Comparison of ENCODE assay signal across 7 mouse cellular contexts in the genomic region with DNA sequence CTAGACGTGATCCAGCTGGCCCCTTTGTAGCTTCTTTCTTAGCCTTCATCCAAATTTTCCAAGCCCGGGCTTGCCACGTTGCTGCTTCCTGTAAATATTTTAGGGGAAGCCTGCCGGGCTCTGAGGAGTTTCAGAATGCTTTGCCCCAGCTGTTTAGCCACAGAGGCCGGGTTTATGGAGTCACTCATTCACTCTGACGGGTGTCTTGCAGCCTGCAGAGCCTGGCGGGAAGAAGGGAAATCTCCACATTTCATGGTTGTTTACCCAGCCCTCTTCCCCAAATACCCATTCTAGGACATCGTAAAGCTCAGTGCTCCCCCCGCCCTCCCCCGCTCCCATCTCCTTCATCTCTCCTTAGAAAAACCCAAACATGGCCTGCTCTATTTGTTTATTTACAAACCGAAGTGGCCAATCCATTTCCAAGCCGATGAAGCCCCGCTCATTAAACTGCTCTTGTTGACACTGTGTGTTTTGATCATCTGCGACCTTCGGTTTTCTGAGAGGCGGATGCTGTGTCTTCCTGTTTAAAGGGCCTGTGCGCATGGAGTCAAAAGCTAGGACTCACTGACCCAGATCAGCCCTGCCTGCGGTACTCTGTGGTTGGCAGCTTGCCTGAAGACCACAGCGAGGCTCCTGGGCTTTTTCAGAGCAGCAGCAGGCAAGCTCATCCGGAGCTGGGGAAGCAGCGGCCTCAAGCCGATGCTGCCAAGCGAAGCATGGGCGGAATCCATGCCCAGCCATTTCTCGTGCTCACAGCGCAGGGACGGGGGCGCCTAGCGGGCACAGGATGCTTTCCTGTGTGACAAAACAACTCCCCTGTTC. TPM values are rescaled to one million over a fixed set of nuclear protein-coding genes. Genes with fewer than 3 reads are reported as not detected.
A peak's percentile ranks its signal among the peaks of the same experiment; 100 is the strongest.
DNase-seq lines count a peak whose midpoint lies in the region; ATAC-seq lines count a peak whose summit lies in the region.

No protein-coding gene starts in this region.

- H3K9me3 ChIP-seq in embryonic facial prominence, embryonic 10.5 days: no peaks in the 10 kb centered on the region
- H3K9me3 ChIP-seq in limb, embryonic 11.5 days (ENCODE audit: control insufficient read depth, low read length): no peaks in the 10 kb centered on the region
- H3K9me3 ChIP-seq in midbrain, embryonic 11.5 days (ENCODE audit: control insufficient read depth, low read length): no peaks in the 10 kb centered on the region

- peak overlapping the region; percentile 78 for H3K27ac ChIP-seq in embryonic facial prominence, embryonic 10.5 days (replicated peaks)
- peak overlapping the region; percentile 21; the same call in 1 of the 2 replicates for H3K27ac ChIP-seq in limb, embryonic 11.5 days (replicated peaks; ENCODE audit: low read depth, low read length)
- no peak overlapping the region for H3K27ac ChIP-seq in midbrain, embryonic 11.5 days (ENCODE audit: low read depth, low read length)

- peak overlapping the region; percentile 38 for H3K4me2 ChIP-seq in limb, embryonic 11.5 days (ENCODE audit: low read depth, severe bottlenecking)
- no peak overlapping the region; the same call in 1 of the 2 replicates for H3K4me2 ChIP-seq in midbrain, embryonic 11.5 days

- H3K4me3 ChIP-seq in embryonic facial prominence, embryonic 10.5 days: peak overlapping the region; percentile 21; the same call in 1 of the 2 replicates
- H3K4me3 ChIP-seq in limb, embryonic 11.5 days (ENCODE audit: low read depth, low read length): no peak overlapping the region
- H3K4me3 ChIP-seq in midbrain, embryonic 11.5 days (ENCODE audit: low read depth, low read length): no peak overlapping the region

- no peaks in the 10 kb centered on the region for H3K36me3 ChIP-seq in embryonic facial prominence, embryonic 10.5 days (replicated peaks)
- H3K36me3 ChIP-seq in limb, embryonic 11.5 days (ENCODE audit: control insufficient read depth, insufficient read depth, low read length): no peaks in the 10 kb centered on the region
- no peaks in the 10 kb centered on the region for H3K36me3 ChIP-seq in midbrain, embryonic 11.5 days (ENCODE audit: control insufficient read depth, insufficient read depth, low read length)

- ATAC-seq in limb, embryonic 11.5 days (ENCODE audit: insufficient number of reproducible peaks, low FRiP score, low TSS enrichment, low read depth): no peak
- no peak for ATAC-seq in midbrain, embryonic 11.5 days (ENCODE audit: low FRiP score)

- no peaks in the 10 kb centered on the region for H3K27me3 ChIP-seq in embryonic facial prominence, embryonic 10.5 days (replicated peaks; ENCODE audit: low read depth, poor library complexity, severe bottlenecking)
- H3K27me3 ChIP-seq in limb, embryonic 11.5 days (ENCODE audit: control insufficient read depth, insufficient read depth, low read length): no peaks in the 10 kb centered on the region
- no peaks in the 10 kb centered on the region for H3K27me3 ChIP-seq in midbrain, embryonic 11.5 days (ENCODE audit: control insufficient read depth, insufficient read depth, low read length)

- 44% methylated on average over 29 of the region's 29 CpGs for WGBS in embryonic facial prominence, embryonic 10.5 days
- WGBS in limb, embryonic 11.5 days: 18% methylated on average over 29 of the region's 29 CpGs
- 44% methylated on average over 29 of the region's 29 CpGs for WGBS in midbrain, embryonic 11.5 days

- DNase-seq in adrenal gland, postnatal 14 days: peak; percentile 82
- DNase-seq in embryonic facial prominence, embryonic 10.5 days (ENCODE audit: low spot score): peak; percentile 61
- DNase-seq in heart, adult 9 months (ENCODE audit: low spot score in 2 of 2): peak; percentile 70 to 77
- DNase-seq in kidney, adult 18-20 months: peak; percentile 74
- DNase-seq in limb, embryonic 11.5 days (ENCODE audit: low spot score): peak; percentile 66
- peak; percentile 87 for DNase-seq in midbrain, embryonic 11.5 days (ENCODE audit: low spot score, missing footprints)
- peak; percentile 22 to 39 for DNase-seq in right cerebral cortex, postnatal 36 days (ENCODE audit: low spot score in 2 of 2)

- peaks cover 30% of the 10 kb centered on the region for H3K4me1 ChIP-seq in embryonic facial prominence, embryonic 10.5 days
- peaks cover 10% of the 10 kb centered on the region; the same call in 1 of the 2 replicates for H3K4me1 ChIP-seq in limb, embryonic 11.5 days (ENCODE audit: control insufficient read depth, insufficient read depth, low read length)
- no peaks in the 10 kb centered on the region for H3K4me1 ChIP-seq in midbrain, embryonic 11.5 days (ENCODE audit: control insufficient read depth, insufficient read depth, low read length)

- H3K9ac ChIP-seq in limb, embryonic 11.5 days (ENCODE audit: low read length): peak overlapping the region; percentile 40; the same call in 1 of the 2 replicates
- H3K9ac ChIP-seq in midbrain, embryonic 11.5 days (ENCODE audit: low read length): no peak overlapping the region

RNA-seq across cellular contexts. Expression of a gene that starts 41.1 kb away (rescaled TPM):
- total RNA-seq in adrenal gland, postnatal 14 days (2021): 15.8 and 24.4 TPM in 2 replicates
- polyA plus RNA-seq in embryonic facial prominence, embryonic 10.5 days (2016; fragmentation: Nextera tagmentation; extraction: Ambion mirVana): 21.7 and 25.6 TPM in 2 replicates
- 23.4 and 27.2 TPM in 2 replicates for polyA plus RNA-seq in limb, embryonic 11.5 days (2014; fragmentation: Nextera tagmentation; extraction: Ambion mirVana)
- 16.0 and 16.4 TPM in 2 replicates for polyA plus RNA-seq in midbrain, embryonic 11.5 days (2014; fragmentation: Nextera tagmentation; extraction: Ambion mirVana)

RNA-seq across cellular contexts. Expression of a gene that starts 51.1 kb away (rescaled TPM):
- 21.3 and 24.4 TPM in 2 replicates for total RNA-seq in adrenal gland, postnatal 14 days (2021)
- 12.6 and 13.1 TPM in 2 replicates for polyA plus RNA-seq in embryonic facial prominence, embryonic 10.5 days (2016; fragmentation: Nextera tagmentation; extraction: Ambion mirVana)
- polyA plus RNA-seq in limb, embryonic 11.5 days (2014; fragmentation: Nextera tagmentation; extraction: Ambion mirVana): 15.8 and 16.6 TPM in 2 replicates
- polyA plus RNA-seq in midbrain, embryonic 11.5 days (2014; fragmentation: Nextera tagmentation; extraction: Ambion mirVana): 14.1 and 16.5 TPM in 2 replicates

Comparison
In these comparisons a context has a peak if more than half of its experiments do, and no peak if none do; other contexts are left out.
1. DNase-seq: peak in every context shown above with its lines; median percentile 87 in midbrain, embryonic 11.5 days; 82 in adrenal gland, postnatal 14 days; 74 in kidney, adult 18-20 months; 74 in heart, adult 9 months; 66 in limb, embryonic 11.5 days; 61 in embryonic facial prominence, embryonic 10.5 days; 30 in right cerebral cortex, postnatal 36 days.